Mouse (Mus musculus) kidney, embryonic 15.5 days (tissue): ENCODE data around the gene Plxna3. TPM values are rescaled to one million over a fixed set of nuclear protein-coding genes. Genes with fewer than 3 reads are reported as not detected.
"Not testable (repeated sequence)": the region's sequence is repeated elsewhere in the genome, so short reads cannot be mapped to it uniquely, and the experiment has no call there.

Source experiments
- ATAC-seq: fragments of 200-750 bp; cut with Nextera tagmentation; replicated peaks from 2 replicates; pipeline ENCODE4 v1.8.0; 2017; ENCODE audit warnings: moderate TSS enrichment; ENCODE audit not compliant: low FRiP score
- H3K27ac ChIP-seq: fragments of 300-500 bp; sonication (generic); 2 replicates; pipeline ENCODE4 v1.5.1; 2015; ENCODE audit warnings: mild to moderate bottlenecking, inconsistent platforms
- H3K27me3 ChIP-seq: fragments of 300-500 bp; sonication (generic); 2 replicates; pipeline ENCODE4 v1.6.1; 2015; ENCODE audit warnings: inconsistent platforms
- H3K36me3 ChIP-seq: fragments of 300-500 bp; sonication (generic); 2 replicates; pipeline ENCODE4 v1.6.1; 2015; ENCODE audit warnings: inconsistent platforms
- H3K4me1 ChIP-seq: fragments of 300-500 bp; sonication (generic); 2 replicates; pipeline ENCODE4 v1.6.1; 2015; ENCODE audit warnings: inconsistent platforms
- H3K4me2 ChIP-seq: fragments of 300-500 bp; sonication (generic); 2 replicates; pipeline ENCODE4 v1.6.1; 2015; ENCODE audit warnings: moderate library complexity, mild to moderate bottlenecking, inconsistent platforms
- H3K4me3 ChIP-seq: fragments of 300-500 bp; sonication (generic); replicated peaks from 2 replicates; pipeline ENCODE4 v1.5.1; 2015; ENCODE audit warnings: mild to moderate bottlenecking, inconsistent platforms
- H3K9ac ChIP-seq: fragments of 300-500 bp; sonication (generic); 2 replicates; pipeline ENCODE4 v1.6.1; 2015; ENCODE audit warnings: mild to moderate bottlenecking, inconsistent platforms
- H3K9me3 ChIP-seq: fragments of 300-500 bp; sonication (generic); replicated peaks from 2 replicates; pipeline ENCODE4 v1.6.1; 2016; ENCODE audit warnings: inconsistent platforms
- WGBS: fragments of 180-500 bp; shearing (Covaris S2); methylation state at CpG from one replicate; pipeline ENCODE4 v1.1.7; 2015; ENCODE audit warnings: mixed read lengths; 5-methylcytosine and 5-hydroxymethylcytosine counted together
- polyA plus RNA-seq: library from polyadenylated mRNA; unstranded; fragments of >200 nt; fragmentation: Nextera tagmentation; extraction: Ambion mirVana; gene quantifications from 2 replicates; pipeline ENCODE4 v1.2.1, GENCODE M21; 2015

Plxna3 gene
- polyA plus RNA-seq, 1 experiment from 2014 or later, result 17.0 TPM

DNA sequence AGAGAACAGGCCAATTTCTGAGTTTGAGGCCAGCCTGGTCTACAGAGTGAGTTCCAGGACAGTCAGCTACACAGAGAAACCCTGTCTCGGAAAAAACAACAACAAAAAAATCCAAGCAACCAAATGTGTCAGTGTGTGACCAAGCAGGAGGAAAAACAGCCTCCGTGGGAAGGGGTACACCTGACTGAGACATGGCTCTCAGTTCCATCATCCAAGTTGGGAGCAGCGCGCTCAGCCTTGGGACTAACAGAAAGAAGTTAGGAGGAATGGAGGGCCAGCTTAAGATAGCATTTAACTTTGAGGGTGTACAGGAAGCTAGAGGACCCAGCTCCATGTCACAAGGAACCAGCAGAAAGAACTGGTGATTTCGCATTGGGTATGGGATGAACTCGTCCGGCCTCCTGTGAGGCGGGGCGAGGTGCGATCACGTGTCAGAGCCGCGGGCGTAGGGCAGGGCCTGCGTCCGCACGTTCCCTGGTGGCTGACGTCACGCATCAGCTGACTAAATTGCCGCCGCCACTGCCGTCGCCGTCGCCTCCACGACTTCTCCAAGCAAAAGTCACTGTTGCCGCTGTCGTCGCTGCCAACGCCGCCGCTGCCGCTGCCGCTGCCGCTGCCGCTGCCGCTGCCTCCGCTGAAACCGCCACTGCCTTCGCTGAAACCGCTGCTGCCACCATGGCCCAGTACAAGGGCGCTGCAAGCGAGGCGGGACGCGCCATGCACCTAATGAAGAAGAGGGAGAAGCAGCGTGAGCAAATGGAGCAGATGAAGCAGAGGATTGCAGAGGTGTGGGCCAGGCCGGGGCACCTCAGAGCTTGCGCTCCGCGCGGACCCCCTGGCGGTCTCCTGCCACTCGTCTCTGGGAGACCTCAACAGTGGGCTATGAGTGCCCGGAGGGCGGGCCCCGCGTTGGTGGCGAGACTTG lies 16.1 kb upstream of the Plxna3 start, which contains the start of gene Fam50a:
Gene Fam50a (plus strand): TSS at position 494 of the 925 bp plus-strand sequence.
- ATAC-seq, result peak; percentile 98

DNA sequence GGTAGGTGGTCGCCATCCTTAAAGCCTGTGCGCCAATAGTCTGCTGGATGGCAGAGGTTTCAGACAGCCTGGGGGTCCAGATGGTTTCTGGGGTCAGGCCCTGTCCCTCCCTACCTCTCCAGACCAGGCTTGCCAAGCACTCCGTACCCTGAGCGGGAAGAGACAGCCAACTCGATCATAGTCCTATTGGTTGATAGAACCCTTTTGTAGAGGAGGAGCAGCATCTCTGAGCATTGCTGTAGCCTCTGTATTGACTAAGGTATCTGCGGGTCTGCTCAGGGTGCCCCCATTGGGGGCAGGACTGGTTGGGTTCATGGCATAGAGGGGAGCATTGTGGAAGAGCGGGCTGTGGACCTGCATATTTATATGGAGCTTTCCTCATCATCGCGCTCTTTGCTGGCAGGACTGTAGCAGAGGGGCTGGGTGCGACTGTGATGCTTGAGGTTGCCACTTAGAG lies 377 bp downstream of the Plxna3 start:
- WGBS, result 28% methylated on average over 10 of the region's 10 CpGs
- Histone ChIP-seq H3K4me2 (peak overlapping the region; percentile 65), H3K4me3 (peak overlapping the region; percentile 50), H3K27ac (no peak overlapping the region), H3K4me1 (peaks cover 20% of the 10 kb centered on the region), H3K27me3 (no peaks in the 10 kb centered on the region), H3K36me3 (peaks cover 7% of the 10 kb centered on the region; the same call in 1 of the 2 replicates), H3K9ac (peak overlapping the region; percentile 57), H3K9me3 (no peaks in the 10 kb centered on the region)
- ATAC-seq, result no peak; the same call in none of the 2 replicates

More for the DNA sequence above, 16.1 kb upstream of the Plxna3 start, which contains the start of gene Fam50a:
- Histone ChIP-seq H3K9ac (peak within 1 kb of the TSS; percentile 78), H3K27ac (peak within 1 kb of the TSS; percentile 82), H3K27me3 (no peaks in the 10 kb centered on the region), H3K36me3 (peaks cover 39% of the 10 kb centered on the region), H3K4me3 (peak within 1 kb of the TSS; percentile 68), H3K4me2 (peak within 1 kb of the TSS; percentile 74), H3K9me3 (no peaks in the 10 kb centered on the region), H3K4me1 (peaks cover 8% of the 10 kb centered on the region; the same call in 1 of the 2 replicates)
- 20% methylated on average over 59 of the region's 59 CpGs for WGBS

DNA sequence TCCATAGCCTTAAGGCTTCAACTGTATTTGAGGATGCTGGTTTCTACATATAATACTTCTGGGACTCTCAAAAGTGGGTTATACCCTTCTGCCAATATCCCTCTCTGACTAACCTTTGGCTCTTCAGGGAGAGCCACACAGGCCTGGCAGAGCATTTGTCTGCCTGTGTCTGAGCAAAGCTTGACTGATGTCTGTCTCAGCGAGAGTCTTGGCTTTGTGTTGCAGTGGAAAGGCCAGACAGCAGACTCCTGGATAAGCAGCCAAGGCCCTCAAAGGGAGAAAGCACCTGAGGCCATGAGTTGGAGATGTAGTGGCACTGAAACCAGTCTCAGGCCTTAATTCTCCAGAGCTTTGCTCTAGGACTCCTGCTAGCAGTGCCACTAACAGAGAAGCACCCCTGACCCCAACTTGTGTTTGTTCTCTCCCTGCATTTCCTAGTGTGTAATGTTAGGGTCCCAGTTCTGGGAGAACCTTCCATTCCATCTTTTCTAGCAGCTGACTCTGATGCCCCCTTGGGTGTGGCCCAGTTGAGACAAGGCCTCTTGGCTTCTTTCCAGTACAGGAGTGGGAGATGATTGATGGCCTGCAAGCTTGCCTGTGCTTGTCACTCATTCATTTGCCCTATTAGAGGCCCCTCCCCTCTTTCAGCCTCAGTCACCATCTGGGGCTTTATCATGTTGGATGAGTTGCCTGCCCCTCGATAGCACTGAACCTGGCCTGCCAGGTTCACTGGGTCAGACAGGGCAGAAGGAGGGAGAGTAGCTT lies 1.5 kb downstream of the Plxna3 start:
- Histone ChIP-seq H3K9ac (no peak overlapping the region), H3K4me1 (peaks cover 20% of the 10 kb centered on the region), H3K4me2 (peak overlapping the region; percentile 65), H3K27ac (no peak overlapping the region), H3K36me3 (peaks cover 17% of the 10 kb centered on the region; the same call in 1 of the 2 replicates), H3K27me3 (no peaks in the 10 kb centered on the region), H3K4me3 (peak overlapping the region; percentile 50), H3K9me3 (no peaks in the 10 kb centered on the region)
- ATAC-seq, result no peak
- 34% methylated on average over 2 of the region's 2 CpGs for WGBS

DNA sequence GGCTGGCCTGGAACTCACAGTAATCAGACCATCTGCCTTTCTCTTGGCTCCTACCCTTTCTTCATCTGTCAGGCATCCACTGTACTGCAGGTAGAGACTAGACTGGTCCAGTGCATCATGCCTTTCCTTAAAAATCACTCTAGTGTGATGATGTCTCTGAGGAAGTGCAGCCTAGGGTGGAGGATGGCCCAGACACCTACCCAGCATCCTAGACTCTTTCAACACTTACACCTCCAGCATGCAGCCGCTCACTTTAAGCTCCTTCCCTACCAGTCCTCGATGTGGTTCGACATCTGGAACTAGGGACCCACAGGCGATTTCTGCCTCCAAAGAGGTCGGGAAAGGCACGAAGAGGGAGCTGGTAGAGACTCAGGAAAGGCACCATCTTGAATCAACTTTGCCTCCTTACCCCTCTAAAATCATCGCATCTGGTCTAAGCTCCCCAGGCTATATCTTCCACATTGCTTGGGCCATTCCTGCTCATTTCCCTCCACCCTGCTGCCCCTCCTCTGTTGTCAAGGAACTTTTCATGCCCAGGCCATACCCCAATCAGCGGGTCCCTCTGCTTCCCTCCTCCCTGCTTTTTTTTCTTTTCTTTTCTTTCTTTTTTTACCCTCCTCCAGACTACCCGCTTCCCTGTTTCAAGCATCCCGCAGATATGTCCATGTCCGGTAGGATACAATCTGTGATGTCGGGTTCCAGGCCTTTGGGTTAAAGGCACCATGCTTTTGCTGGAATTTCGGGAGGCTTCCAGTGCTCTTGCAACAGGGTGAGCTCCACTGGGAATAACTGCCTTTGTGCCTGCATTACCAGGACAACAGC lies 24.0 kb downstream of the Plxna3 start:
- H3K4me2 ChIP-seq, result peak overlapping the region; percentile 62
- peak; percentile 49 for ATAC-seq

DNA sequence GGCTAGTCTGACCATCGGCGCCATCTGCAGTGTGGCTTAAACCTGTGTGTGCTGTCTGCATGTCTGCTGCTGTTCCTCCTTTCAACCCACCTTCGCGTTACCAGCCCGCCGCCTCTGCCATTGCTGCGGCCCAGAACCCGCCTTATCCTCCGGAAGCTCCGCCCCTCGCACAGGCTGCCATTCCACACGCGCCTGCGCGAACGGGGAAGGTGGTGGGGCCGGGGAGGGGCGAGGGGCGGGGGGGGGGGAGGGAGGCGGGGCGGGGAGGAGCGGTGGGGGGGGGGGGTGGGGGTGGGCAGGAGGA lies 24.6 kb downstream of the Plxna3 start, which contains the start of gene Lage3:
Gene Lage3 (minus strand): TSS at position 152 of the 304 bp plus-strand sequence.
- Histone ChIP-seq H3K27ac (peak within 1 kb of the TSS; percentile 45; the same call in 1 of the 2 replicates), H3K4me3 (peak within 1 kb of the TSS; percentile 50), H3K4me2 (peak within 1 kb of the TSS; percentile 62), H3K4me1 (peaks cover 4% of the 10 kb centered on the region; the same call in 1 of the 2 replicates), H3K9me3 (no peaks in the 10 kb centered on the region), H3K36me3 (no peaks in the 10 kb centered on the region), H3K27me3 (no peaks in the 10 kb centered on the region), H3K9ac (peak within 1 kb of the TSS; percentile 52)
- peak; percentile 85 for ATAC-seq
- 28% methylated on average over 8 of the region's 22 CpGs for WGBS

More for the DNA sequence above, 24.0 kb downstream of the Plxna3 start:
- Histone ChIP-seq H3K27me3 (no peaks in the 10 kb centered on the region), H3K9ac (peak overlapping the region; percentile 52), H3K27ac (peak overlapping the region; percentile 45; the same call in 1 of the 2 replicates), H3K9me3 (no peaks in the 10 kb centered on the region), H3K4me1 (peaks cover 4% of the 10 kb centered on the region; the same call in 1 of the 2 replicates), H3K36me3 (no peaks in the 10 kb centered on the region), H3K4me3 (peak overlapping the region; percentile 50)
- 24% methylated on average over 13 of the region's 13 CpGs for WGBS

DNA sequence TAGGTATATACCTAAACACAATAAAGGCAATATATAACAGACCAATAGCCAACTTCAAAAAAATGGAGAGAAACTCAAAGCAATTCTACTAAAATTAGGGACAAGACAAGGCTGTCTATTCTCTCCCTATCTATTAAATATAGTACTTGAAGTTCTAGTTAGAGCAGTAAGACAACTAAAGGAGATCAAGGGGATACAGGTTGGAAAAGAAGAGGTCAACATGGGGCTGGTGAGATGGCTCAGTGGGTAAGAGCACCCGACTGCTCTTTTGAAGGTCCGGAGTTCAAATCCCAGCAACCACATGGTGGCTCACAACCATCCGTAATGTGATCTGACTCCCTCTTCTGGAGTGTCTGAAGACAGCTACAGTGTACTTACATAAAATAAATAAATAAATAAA lies 28.2 kb downstream of the Plxna3 start:
- H3K9me3 ChIP-seq, H3K4me2 ChIP-seq, H3K27me3 ChIP-seq, H3K9ac ChIP-seq, H3K4me3 ChIP-seq, H3K36me3 ChIP-seq, H3K27ac ChIP-seq, H3K4me1 ChIP-seq, ATAC-seq: not testable (repeated sequence)
- 83% methylated on average over 3 of the region's 3 CpGs for WGBS

DNA sequence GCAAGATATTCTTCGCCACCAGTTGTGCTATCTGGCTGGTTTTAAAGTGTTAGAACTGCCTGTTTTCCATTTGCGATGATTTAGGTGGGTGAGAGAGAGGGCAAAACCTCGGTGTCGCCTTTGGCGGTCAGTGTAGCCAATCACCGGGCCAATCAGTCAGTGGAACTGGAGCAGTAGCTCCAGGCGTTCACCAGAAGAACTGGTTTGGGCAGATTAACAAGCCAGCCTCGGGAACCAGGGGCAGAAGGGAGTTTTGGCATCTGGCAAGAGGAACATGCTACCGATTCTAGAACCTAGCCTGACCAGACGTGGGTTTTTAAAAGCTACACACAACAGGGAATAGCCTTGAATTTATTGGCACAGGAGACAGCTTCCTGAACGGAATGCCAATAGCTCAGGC lies 30.3 kb downstream of the Plxna3 start:
- Histone ChIP-seq H3K4me2 (no peak overlapping the region), H3K9ac (no peak overlapping the region), H3K27me3 (no peaks in the 10 kb centered on the region), H3K36me3 (no peaks in the 10 kb centered on the region), H3K27ac (no peak overlapping the region), H3K4me3 (no peak overlapping the region), H3K9me3 (no peaks in the 10 kb centered on the region), H3K4me1 (no peaks in the 10 kb centered on the region)
- WGBS, result 40% methylated on average over 11 of the region's 11 CpGs
- no peak for ATAC-seq

DNA sequence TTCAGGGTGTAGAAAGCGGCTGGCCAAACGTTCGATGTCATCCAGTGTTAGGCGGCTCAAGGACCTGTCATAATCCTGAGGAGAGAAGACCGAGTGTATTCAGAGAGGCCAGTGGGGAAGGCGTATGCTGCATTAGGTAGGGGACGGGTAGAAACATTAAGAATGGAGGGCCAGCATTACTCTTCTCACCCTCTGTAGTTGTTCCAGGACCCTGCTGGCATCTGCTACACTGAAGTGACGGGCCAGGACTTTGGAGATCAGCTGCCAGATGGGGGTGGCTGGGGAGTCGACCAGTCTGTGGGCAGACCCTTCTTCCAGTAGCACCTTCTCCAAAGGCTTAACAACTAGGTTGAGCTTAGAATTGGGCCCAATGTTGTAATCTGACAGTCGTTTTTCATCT lies 38.6 kb downstream of the Plxna3 start:
- WGBS, result 66% methylated on average over 10 of the region's 10 CpGs
- peak overlapping the region; percentile 62 for H3K4me2 ChIP-seq
- H3K4me3 ChIP-seq, result peak overlapping the region; percentile 62
- ATAC-seq, result no peak
- H3K9me3 ChIP-seq, result no peaks in the 10 kb centered on the region
- peak overlapping the region; percentile 85 for H3K27ac ChIP-seq
- peaks cover 25% of the 10 kb centered on the region for H3K36me3 ChIP-seq
- peaks cover 17% of the 10 kb centered on the region for H3K4me1 ChIP-seq
- H3K27me3 ChIP-seq, result no peaks in the 10 kb centered on the region
- peak overlapping the region; percentile 67 for H3K9ac ChIP-seq

DNA sequence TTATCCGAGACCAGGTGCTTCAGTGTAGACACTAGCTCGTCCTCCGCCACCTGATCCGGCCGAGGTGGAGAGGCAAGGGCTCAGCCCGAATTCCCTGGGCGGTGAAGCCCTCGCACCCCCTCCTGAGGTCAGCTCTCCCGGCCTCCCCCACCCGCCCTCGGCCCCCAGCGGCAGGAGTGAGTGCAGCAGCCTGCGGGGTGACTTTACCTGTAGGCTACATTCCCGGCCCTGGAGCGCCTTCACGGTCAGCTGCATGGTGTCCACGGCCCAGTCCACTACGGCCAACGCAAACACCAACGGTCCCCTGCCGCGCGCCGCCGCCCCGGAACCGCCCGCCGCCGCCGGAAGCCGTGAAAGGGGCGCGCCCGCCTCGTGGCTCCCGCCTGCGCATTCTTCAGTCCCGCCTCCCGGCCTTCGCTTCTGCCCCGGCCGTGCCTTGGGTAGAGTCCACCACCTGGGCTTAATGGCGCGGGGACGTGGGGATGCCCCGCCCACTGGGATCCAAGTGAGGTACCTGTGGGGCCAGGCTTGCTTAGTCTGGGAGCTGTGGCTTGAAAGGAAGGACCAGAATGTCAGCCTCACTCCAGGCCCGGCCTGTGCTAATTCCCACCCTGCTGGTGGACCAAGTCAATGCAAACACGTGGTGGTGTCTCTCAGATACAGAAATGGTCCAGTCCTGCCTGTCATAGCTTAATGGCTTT lies 39.5 kb downstream of the Plxna3 start:
- H3K9ac ChIP-seq, result peak overlapping the region; percentile 67
- ATAC-seq, result peak; percentile 90
- peaks cover 18% of the 10 kb centered on the region for H3K4me1 ChIP-seq
- peak overlapping the region; percentile 85 for H3K27ac ChIP-seq
- peak overlapping the region; percentile 62 for H3K4me3 ChIP-seq
- peak overlapping the region; percentile 62 for H3K4me2 ChIP-seq
- H3K27me3 ChIP-seq, result no peaks in the 10 kb centered on the region
- no peaks in the 10 kb centered on the region for H3K9me3 ChIP-seq
- 17% methylated on average over 44 of the region's 49 CpGs for WGBS
- H3K36me3 ChIP-seq, result peaks cover 25% of the 10 kb centered on the region

DNA sequence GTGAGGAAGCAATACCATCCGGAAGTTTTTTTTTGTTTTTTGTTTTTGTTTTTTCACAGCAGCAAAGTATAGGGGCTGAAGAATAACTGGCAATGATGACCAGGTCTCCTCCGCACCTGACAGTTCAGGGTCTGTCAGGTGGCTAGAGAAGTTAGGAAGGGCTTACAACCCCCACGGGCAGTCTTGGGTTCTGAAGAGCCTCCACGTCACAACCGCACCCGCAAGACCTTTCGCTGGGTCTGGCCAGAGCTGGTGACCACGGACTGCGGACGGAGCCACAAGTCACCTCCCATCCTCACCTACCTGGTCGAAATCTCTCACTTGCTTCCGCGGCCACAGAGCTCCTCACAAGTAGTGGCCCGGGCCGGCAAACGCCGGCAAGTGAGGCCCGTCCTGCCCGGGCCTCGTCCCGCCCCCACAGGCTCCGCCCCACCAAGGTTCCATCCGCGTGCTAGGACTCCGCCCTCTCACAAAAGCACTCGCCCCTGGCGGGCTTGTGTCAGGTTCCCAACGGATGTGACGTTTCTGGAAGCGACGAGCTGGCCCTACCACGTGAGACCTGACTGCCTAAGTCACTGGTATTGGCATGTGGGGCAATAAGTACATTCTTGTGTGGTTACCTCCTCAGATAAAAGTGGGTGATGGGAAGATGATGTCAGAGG lies 44.2 kb downstream of the Plxna3 start, which contains the start of the genes Ubl4a and Slc10a3:
Gene Ubl4a (minus strand): TSS at position 331 of the 662 bp plus-strand sequence.
Gene Slc10a3 (minus strand): TSS at position 462 of the 662 bp plus-strand sequence.
- Histone ChIP-seq H3K4me1 (peaks cover 11% of the 10 kb centered on the region), H3K4me3 (peak within 1 kb of the TSS; percentile 53), H3K4me2 (peak within 1 kb of the TSS; percentile 64), H3K27ac (no peak within 1 kb of the TSS), H3K27me3 (no peaks in the 10 kb centered on the region), H3K9ac (peak within 1 kb of the TSS; percentile 54), H3K9me3 (no peaks in the 10 kb centered on the region), H3K36me3 (peaks cover 12% of the 10 kb centered on the region)
- ATAC-seq, result peak; percentile 90
- WGBS, result 26% methylated on average over 32 of the region's 32 CpGs
